Mouse (Mus musculus) granulocyte monocyte progenitor cell, adult 5-6 weeks (primary cell): Measurements from ENCODE around the gene Gm21969. TPM values are rescaled to one million over a fixed set of nuclear protein-coding genes. Genes with fewer than 3 reads are reported as not detected.

Experiments
- ATAC-seq: replicated peaks from 2 replicates; pipeline ENCODE4 v1.8.0; 2016; ENCODE audit warnings: mild to moderate bottlenecking, moderate TSS enrichment, inconsistent platforms; ENCODE audit not compliant: poor library complexity, severe bottlenecking
- total RNA-seq, 2 experiments: library from RNA; stranded (forward) in 1 of 2; stranded (reverse) in 1 of 2; fragments of 200-712, 200-1000 nt in 1 of 2; fragments of >200 nt in 1 of 2; fragmentation: Nextera tagmentation in 1 of 2; gene quantifications; 2 replicates each; pipeline ENCODE4 v1.2.3; 2014 to 2017

Gene Gm21969
- total RNA-seq, 2 experiments from 2014 or later = not detected

GRCm38 (mm10) chr4:139641829-139642425 is 38.9 kb downstream of the Gm21969 start:
- ATAC-seq = no peak

GRCm38 (mm10) chr4:139643972-139644371 is 41.0 kb downstream of the Gm21969 start:
- peak; percentile 59 for ATAC-seq

- no peak for ATAC-seq
Observed at GRCm38 (mm10) chr4:139646916-139647315, 43.9 kb downstream of the Gm21969 start.

- no peak for ATAC-seq
Observed at GRCm38 (mm10) chr4:139650086-139650743, 47.2 kb downstream of the Gm21969 start.

GRCm38 (mm10) chr4:139650907-139651306 is 47.9 kb downstream of the Gm21969 start:
- peak; percentile 51; the same call in 1 of the 2 replicates for ATAC-seq

GRCm38 (mm10) chr4:139653238-139653637 is 50.3 kb downstream of the Gm21969 start, which contains the start of gene Tas1r2:
TSS of gene Tas1r2 (plus strand) at chr4:139653538.
- no peak for ATAC-seq

GRCm38 (mm10) chr4:139661897-139662296 is 58.9 kb downstream of the Gm21969 start:
- no peak for ATAC-seq

GRCm38 (mm10) chr4:139667632-139668031 is 64.6 kb downstream of the Gm21969 start:
- ATAC-seq = no peak

- ATAC-seq = peak; percentile 94
Observed at GRCm38 (mm10) chr4:139669847-139670246, 66.9 kb downstream of the Gm21969 start.

GRCm38 (mm10) chr4:139675696-139676095 is 72.7 kb downstream of the Gm21969 start:
- ATAC-seq = no peak

- ATAC-seq = no peak
Observed at GRCm38 (mm10) chr4:139683728-139684638, 81.0 kb downstream of the Gm21969 start.

GRCm38 (mm10) chr4:139684639-139685017 is 81.6 kb downstream of the Gm21969 start:
- peak; percentile 67 for ATAC-seq

- ATAC-seq = no peak
Observed at GRCm38 (mm10) chr4:139688058-139688457, 85.1 kb downstream of the Gm21969 start.

- ATAC-seq = no peak
Observed at GRCm38 (mm10) chr4:139689627-139690269, 86.8 kb downstream of the Gm21969 start.

- no peak for ATAC-seq
Observed at GRCm38 (mm10) chr4:139693315-139693714, 90.3 kb downstream of the Gm21969 start.

- no peak for ATAC-seq
Observed at GRCm38 (mm10) chr4:139697755-139698154, 94.8 kb downstream of the Gm21969 start.

GRCm38 (mm10) chr4:139698602-139699001 is 95.6 kb downstream of the Gm21969 start:
- no peak for ATAC-seq

- no peak for ATAC-seq
Observed at GRCm38 (mm10) chr4:139702914-139703313, 99.9 kb downstream of the Gm21969 start.

- ATAC-seq = no peak
Observed at GRCm38 (mm10) chr4:139703468-139703867, 100.5 kb downstream of the Gm21969 start.

GRCm38 (mm10) chr4:139705986-139706385 is 103.0 kb downstream of the Gm21969 start:
- ATAC-seq = no peak
